Mouse (Mus musculus) erythroblast, embryonic 14.5 days (primary cell): ENCODE data around the gene Ksr1.

Experiments
- GATA1 ChIP-seq: IDR thresholded peaks from 2 replicates; pipeline ENCODE4 v1.6.1; 2012; ENCODE audit warnings: low read length, inconsistent platforms, mixed read lengths
- TAL1 ChIP-seq: IDR thresholded peaks from 3 replicates; pipeline ENCODE4 v1.6.1; 2012; ENCODE audit warnings: low read length, inconsistent platforms, mixed read lengths

DNA sequence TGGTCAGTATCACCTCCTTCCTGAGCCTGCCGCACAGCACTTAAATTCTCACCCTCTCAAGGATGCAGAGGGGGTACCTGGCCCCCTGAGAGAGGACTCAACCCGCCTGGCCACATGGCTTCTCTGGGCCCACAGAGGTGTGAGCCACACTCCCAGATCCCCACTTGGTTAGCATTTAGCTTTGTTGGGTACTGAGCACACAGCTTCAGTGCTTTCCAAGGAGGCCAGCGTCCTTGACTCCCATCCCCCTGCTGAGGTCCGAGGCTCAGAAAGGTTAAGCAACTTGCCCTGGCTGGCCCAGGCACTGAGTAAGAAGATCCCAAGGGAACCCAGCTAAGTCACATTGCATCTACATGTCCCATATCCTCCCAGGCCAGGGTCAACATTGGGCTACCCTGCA, 178.1 kb downstream of the Ksr1 start:
- no peak for TF ChIP-seq GATA1
- TF ChIP-seq TAL1 = no peak
